Mouse (Mus musculus) thymus, adult 2 months (tissue): ENCODE measurements around the gene Baz2a. TPM values are rescaled to one million over a fixed set of nuclear protein-coding genes. Genes with fewer than 3 reads are reported as not detected.

Experiments used
- DNase-seq: peaks from one replicate; pipeline ENCODE4 v3.0.0; 2021
- H3K27ac ChIP-seq: fragments of 200-500 bp; 2 replicates; pipeline ENCODE4 v1.5.1; 2012; ENCODE audit warnings: low read length, control low read depth; ENCODE audit not compliant: control insufficient read depth, insufficient read depth
- H3K27me3 ChIP-seq: fragments of 200-500 bp; 2 replicates; pipeline ENCODE4 v1.6.1; 2012; ENCODE audit warnings: mild to moderate bottlenecking, low read length, moderate library complexity, mixed read lengths; ENCODE audit not compliant: control insufficient read depth, insufficient read depth
- H3K36me3 ChIP-seq: fragments of 200-500 bp; 2 replicates; pipeline ENCODE4 v1.6.1; 2012; ENCODE audit warnings: mild to moderate bottlenecking, low read length, moderate library complexity; ENCODE audit not compliant: control insufficient read depth, insufficient read depth
- H3K4me1 ChIP-seq: fragments of 200-500 bp; replicated peaks from 2 replicates; pipeline ENCODE4 v1.6.1; 2012; ENCODE audit warnings: low read length; ENCODE audit not compliant: control insufficient read depth, insufficient read depth
- H3K4me3 ChIP-seq: fragments of 200-500 bp; 2 replicates; pipeline ENCODE4 v1.5.1; 2012; ENCODE audit warnings: mild to moderate bottlenecking, low read length, control low read depth, moderate library complexity; ENCODE audit not compliant: control insufficient read depth, insufficient read depth
- CTCF ChIP-seq: fragments of 200-500 bp; IDR thresholded peaks from 2 replicates; pipeline ENCODE4 v1.5.1; 2012; ENCODE audit warnings: mild to moderate bottlenecking, control low read depth, low read length, moderate library complexity, borderline replicate concordance; ENCODE audit not compliant: control insufficient read depth, poor library complexity, insufficient read depth; ENCODE audit errors: extremely low read depth
- POLR2A ChIP-seq: fragments of 200-500 bp; IDR thresholded peaks from 2 replicates; pipeline ENCODE4 v1.6.1; 2012; ENCODE audit warnings: mild to moderate bottlenecking, low read length, control low read depth, moderate library complexity; ENCODE audit not compliant: control insufficient read depth, poor library complexity, insufficient read depth; ENCODE audit errors: extremely low read depth
- WGBS: fragments of 180-500 bp; shearing (Covaris S2); methylation state at CpG from one replicate; pipeline ENCODE4 v1.1.7; 2018; 5-methylcytosine and 5-hydroxymethylcytosine counted together
- polyA plus RNA-seq: library from polyadenylated mRNA; depleted of rRNA; stranded (reverse); fragments of >200 nt; gene quantifications from 2 replicates; pipeline ENCODE4 v1.2.3, GENCODE M21; 2012; rRNA removed

The Baz2a gene
- polyA plus RNA-seq, 1 experiment = 131 TPM

DNA sequence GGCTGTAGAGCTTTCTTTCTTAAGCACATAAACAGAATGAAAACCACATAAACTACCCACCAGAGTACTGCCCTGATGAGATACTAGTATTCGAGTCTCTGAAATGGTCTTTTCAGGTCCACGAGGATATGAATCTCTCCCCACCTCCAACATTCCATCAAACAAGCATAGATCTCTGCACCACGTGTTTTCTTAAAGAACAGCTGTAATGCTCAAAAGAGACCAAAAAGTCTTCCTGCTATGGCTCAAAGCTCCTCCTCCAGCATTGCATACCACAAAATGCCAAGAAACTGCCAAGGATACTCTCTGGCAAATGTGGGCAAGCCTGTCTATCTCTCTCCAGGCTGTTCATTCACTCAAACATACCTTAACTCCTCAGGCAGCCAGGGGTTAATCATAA lies 83.9 kb downstream of the Baz2a start:
- H3K27ac ChIP-seq = no peak overlapping the region
- peaks cover 6% of the 10 kb centered on the region for H3K4me1 ChIP-seq
- no peak for DNase-seq
- no peaks in the 10 kb centered on the region for H3K36me3 ChIP-seq
- H3K27me3 ChIP-seq = no peaks in the 10 kb centered on the region
- 7% methylated on average over 3 of the region's 3 CpGs for WGBS
- H3K4me3 ChIP-seq = no peak overlapping the region
- no peak for TF ChIP-seq CTCF
- TF ChIP-seq POLR2A = no peak

DNA sequence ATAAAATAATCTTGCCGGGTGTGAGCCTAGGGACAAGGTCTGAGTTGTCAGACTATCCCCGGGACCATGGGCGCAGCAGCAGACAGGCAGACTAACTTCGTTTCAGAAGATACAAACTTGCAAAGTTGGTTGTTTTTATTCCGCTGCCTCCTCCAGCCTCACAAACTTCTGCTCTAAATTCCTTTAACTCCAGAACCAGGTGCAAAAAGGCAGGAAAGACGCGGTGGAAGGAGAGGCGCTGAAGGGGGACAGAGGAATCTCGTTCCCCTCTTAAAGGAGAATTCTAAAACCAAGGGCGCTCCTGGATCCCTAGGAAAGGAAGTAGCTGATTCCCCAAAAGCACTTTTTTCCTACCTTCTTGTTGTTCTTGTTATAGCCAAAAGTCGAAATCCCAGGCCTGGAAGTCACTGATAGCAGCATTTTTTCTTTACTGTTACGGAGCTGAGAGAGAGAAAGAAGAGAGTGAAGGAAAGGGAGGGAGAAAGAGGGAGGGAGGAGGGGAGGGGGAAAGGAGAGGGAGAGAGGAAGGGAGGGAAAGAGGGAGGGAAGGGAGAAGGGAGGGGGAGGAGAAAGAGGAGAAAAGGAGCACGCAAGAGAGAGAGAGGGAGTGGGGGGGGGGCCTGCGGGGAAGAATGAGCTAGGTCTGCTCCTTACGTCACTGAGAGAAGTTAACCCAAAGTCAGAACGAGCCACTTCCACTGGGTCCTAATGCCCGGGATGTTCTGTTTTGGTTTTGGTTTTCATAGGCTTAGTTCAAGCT lies 84.8 kb downstream of the Baz2a start:
- WGBS = under 1% methylated on average over 17 of the region's 17 CpGs
- Histone ChIP-seq H3K36me3 (no peaks in the 10 kb centered on the region), H3K27ac (peak overlapping the region; percentile 12; the same call in 1 of the 2 replicates), H3K4me3 (peak overlapping the region; percentile 87), H3K4me1 (peaks cover 6% of the 10 kb centered on the region), H3K27me3 (no peaks in the 10 kb centered on the region)
- no peak for TF ChIP-seq POLR2A
- DNase-seq = peak; percentile 70

DNA sequence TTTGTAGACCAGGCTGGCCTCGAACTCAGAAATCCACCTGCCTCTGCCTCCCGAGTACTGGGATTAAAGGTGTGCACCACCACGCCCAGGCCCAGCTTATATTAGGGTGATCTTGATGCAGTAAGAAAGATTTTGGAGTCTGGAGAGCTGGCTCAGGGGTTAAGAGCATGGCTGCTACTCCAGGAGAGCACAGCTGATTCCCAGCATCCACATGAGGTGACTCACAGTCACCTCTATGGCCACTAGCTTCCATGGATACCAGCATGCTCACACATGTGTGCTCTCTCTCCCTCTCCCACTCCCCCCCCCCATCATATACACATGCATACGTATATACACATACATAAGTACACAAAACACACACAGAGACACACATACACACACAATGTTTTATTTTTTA lies 85.9 kb downstream of the Baz2a start:
- 95% methylated on average over 4 of the region's 4 CpGs for WGBS
- H3K4me3 ChIP-seq = no peak overlapping the region
- H3K36me3 ChIP-seq = no peaks in the 10 kb centered on the region
- no peak overlapping the region for H3K27ac ChIP-seq
- H3K4me1 ChIP-seq = peaks cover 6% of the 10 kb centered on the region
- DNase-seq = no peak
- TF ChIP-seq POLR2A = no peak
- no peaks in the 10 kb centered on the region for H3K27me3 ChIP-seq

Other genes starting within 250 kb of the Baz2a start
- not detected in 2 replicates for gene Rdh19, start 241.6 kb upstream of the Baz2a start, polyA plus RNA-seq
- gene Rdh16f2, start 225.1 kb upstream of the Baz2a start, polyA plus RNA-seq = 0.32 TPM in 1 of 2 replicates, not detected in the other
- gene Rdh7, start 202.8 kb upstream of the Baz2a start, polyA plus RNA-seq = 0.11 and 1.7 TPM in 2 replicates
- 0.52 and 1.3 TPM in 2 replicates for gene Sdr9c7, start 193.1 kb upstream of the Baz2a start, polyA plus RNA-seq
- gene Hsd17b6, start 84.0 kb upstream of the Baz2a start, polyA plus RNA-seq = 1.2 and 1.6 TPM in 2 replicates
- gene Prim1, start 76.4 kb upstream of the Baz2a start, polyA plus RNA-seq = 20.8 and 21.1 TPM in 2 replicates
- gene Naca, start 56.0 kb upstream of the Baz2a start, polyA plus RNA-seq = 204 and 209 TPM in 2 replicates
- 55.7 and 99.1 TPM in 2 replicates for gene Ptges3, start 32.6 kb upstream of the Baz2a start, polyA plus RNA-seq
- 3,947 and 4,074 TPM in 2 replicates for gene Atp5b, start 8.3 kb upstream of the Baz2a start, polyA plus RNA-seq
- gene Rbms2, start 88.7 kb downstream of the Baz2a start, polyA plus RNA-seq = 65.3 and 76.2 TPM in 2 replicates
- gene Gls2, start 102.9 kb downstream of the Baz2a start, polyA plus RNA-seq = 1.2 and 6.6 TPM in 2 replicates
- 9.8 and 10.9 TPM in 2 replicates for gene Spryd4, start 120.2 kb downstream of the Baz2a start, polyA plus RNA-seq
- gene Mip, start 134.3 kb downstream of the Baz2a start, polyA plus RNA-seq = 0.19 and 0.24 TPM in 2 replicates
- gene Timeless, start 140.5 kb downstream of the Baz2a start, polyA plus RNA-seq = 21.3 and 29.3 TPM in 2 replicates
- 0.39 and 0.96 TPM in 2 replicates for gene Apon, start 162.5 kb downstream of the Baz2a start, polyA plus RNA-seq
- 0.38 and 4.1 TPM in 2 replicates for gene Apof, start 177.1 kb downstream of the Baz2a start, polyA plus RNA-seq
- gene Stat2, start 179.0 kb downstream of the Baz2a start, polyA plus RNA-seq = 54.9 and 62.0 TPM in 2 replicates
- 2.0 and 2.5 TPM in 2 replicates for gene Il23a, start 207.2 kb downstream of the Baz2a start, polyA plus RNA-seq
- 67.5 and 68.4 TPM in 2 replicates for gene Pan2, start 211.8 kb downstream of the Baz2a start, polyA plus RNA-seq
- gene Cnpy2, start 230.9 kb downstream of the Baz2a start, polyA plus RNA-seq = 34.3 and 41.7 TPM in 2 replicates
- gene Cs, start 246.2 kb downstream of the Baz2a start, polyA plus RNA-seq = 215 and 225 TPM in 2 replicates